9 mouse cellular contexts compared by ENCODE assay signal in the genomic region with DNA sequence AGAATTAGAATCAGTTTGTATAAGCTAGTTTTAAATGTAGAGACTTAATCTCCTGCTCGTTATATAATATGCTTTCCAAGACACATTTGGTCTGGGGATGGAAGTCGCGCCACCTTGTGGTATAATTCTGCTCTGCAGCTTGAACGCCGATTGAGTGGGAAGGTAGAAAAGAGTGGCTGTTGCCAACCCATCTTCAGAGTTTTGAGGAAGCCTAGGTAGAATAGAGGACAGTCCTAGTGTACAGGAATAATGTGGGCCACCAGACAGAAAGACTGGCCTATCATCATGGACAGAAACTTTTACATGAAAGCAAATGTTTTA. TPM values are rescaled to one million over a fixed set of nuclear protein-coding genes. Genes with fewer than 3 reads are reported as not detected.
A peak's percentile ranks its signal among the peaks of the same experiment; 100 is the strongest.
DNase-seq lines count a peak whose midpoint lies in the region; ATAC-seq and TF ChIP-seq lines count a peak whose summit lies in the region.
"Had no signal": no experiment of that assay in that cellular context is flagged by ENCODE, and none has a peak within 500 bp of the region (broad histone marks: within the 10 kb centered on the region; RNA-seq: fewer than 3 reads in every experiment).

No protein-coding gene starts in this region.

- DNase-seq in kidney, adult 18-20 months: peak; percentile 41
- peak; percentile 71 for DNase-seq in NIH3T3 (ENCODE audit: low read depth)
- peak; percentile 50 to 54 for DNase-seq in cerebellum, adult 2 months
- peak; percentile 26 to 42 for DNase-seq in left cerebral cortex, postnatal 36 days (ENCODE audit: low spot score in 2 of 2)
- DNase-seq in retina, embryonic 14.5 days (ENCODE audit: low spot score): peak; percentile 75

- WGBS in kidney, embryonic 15.5 days: 18% methylated on average over 5 of the region's 5 CpGs
- 5% methylated on average over 5 of the region's 5 CpGs for WGBS in cerebellum, adult 2 months
- 22% methylated on average over 5 of the region's 5 CpGs for WGBS in hindbrain, embryonic 16.5 days

- H3K9me3 ChIP-seq in kidney, embryonic 15.5 days (replicated peaks): no peaks in the 10 kb centered on the region
- H3K9me3 ChIP-seq in hindbrain, embryonic 16.5 days (ENCODE audit: control insufficient read depth, low read length): no peaks in the 10 kb centered on the region
- H3K9me3 ChIP-seq: heart, embryonic 13.5 days had no signal

- no peak overlapping the region for H3K27ac ChIP-seq in kidney, embryonic 15.5 days
- H3K27ac ChIP-seq in cerebellum, adult 2 months (ENCODE audit: insufficient read depth, low read length): no peak overlapping the region
- no peak overlapping the region for H3K27ac ChIP-seq in hindbrain, embryonic 16.5 days (ENCODE audit: low read depth, low read length)
- H3K27ac ChIP-seq: heart, embryonic 13.5 days had no signal

- intact Hi-C loops in left cerebral cortex, postnatal 36 days (cut with DNase I): no loop called here

- no peak overlapping the region for H3K9ac ChIP-seq in kidney, embryonic 15.5 days
- H3K9ac ChIP-seq in hindbrain, embryonic 16.5 days (ENCODE audit: low read depth, low read length): no peak overlapping the region
- H3K9ac ChIP-seq: heart, embryonic 13.5 days had no signal

- no peaks in the 10 kb centered on the region for H3K36me3 ChIP-seq in kidney, embryonic 15.5 days
- no peaks in the 10 kb centered on the region for H3K36me3 ChIP-seq in hindbrain, embryonic 16.5 days (ENCODE audit: control insufficient read depth, insufficient read depth, low read length)
- H3K36me3 ChIP-seq: heart, embryonic 13.5 days had no signal

- H3K4me1 ChIP-seq in kidney, embryonic 15.5 days: no peaks in the 10 kb centered on the region
- H3K4me1 ChIP-seq in cerebellum, adult 2 months (ENCODE audit: control insufficient read depth, insufficient read depth, low read length): no peaks in the 10 kb centered on the region
- no peaks in the 10 kb centered on the region for H3K4me1 ChIP-seq in hindbrain, embryonic 16.5 days (ENCODE audit: control insufficient read depth, insufficient read depth, low read depth, low read length)
- H3K4me1 ChIP-seq: heart, embryonic 13.5 days had no signal

- no peak for ATAC-seq in kidney, embryonic 15.5 days (replicated peaks; ENCODE audit: low FRiP score)
- no peak for ATAC-seq in hindbrain, embryonic 16.5 days

- H3K27me3 ChIP-seq in kidney, embryonic 15.5 days: peaks cover 20% of the 10 kb centered on the region
- no peaks in the 10 kb centered on the region for H3K27me3 ChIP-seq in cerebellum, adult 2 months (ENCODE audit: control insufficient read depth, insufficient read depth, low read length)
- H3K27me3 ChIP-seq in hindbrain, embryonic 16.5 days (replicated peaks; ENCODE audit: control insufficient read depth, insufficient read depth, low read length): no peaks in the 10 kb centered on the region; the same call in 1 of the 2 replicates
- H3K27me3 ChIP-seq: heart, embryonic 13.5 days had no signal

- no peak overlapping the region for H3K4me2 ChIP-seq in kidney, embryonic 15.5 days
- 0 out of 2 replicates have a peak overlapping the region, but pooled peaks have one; percentile 17 for H3K4me2 ChIP-seq in hindbrain, embryonic 16.5 days (ENCODE audit: low read length)
- H3K4me2 ChIP-seq: heart, embryonic 13.5 days had no signal

- TF ChIP-seq CTCF in cerebellum, adult 2 months (IDR thresholded peaks at IDR 0.05; ENCODE audit: borderline replicate concordance, insufficient read depth, low read depth, low read length): peak; percentile 52; the same call in 1 of the 2 replicates

- TF ChIP-seq POLR2A in cerebellum, adult 2 months (IDR thresholded peaks at IDR 0.05; ENCODE audit: borderline replicate concordance, insufficient read depth, low read length): no peak

- H3K4me3 ChIP-seq in kidney, embryonic 15.5 days (replicated peaks): no peak overlapping the region
- H3K4me3 ChIP-seq in cerebellum, adult 2 months (replicated peaks; ENCODE audit: insufficient read depth, low read depth, low read length): no peak overlapping the region
- H3K4me3 ChIP-seq in hindbrain, embryonic 16.5 days (ENCODE audit: low read length): no peak overlapping the region
- H3K4me3 ChIP-seq: heart, embryonic 13.5 days had no signal

RNA-seq across cellular contexts. Expression of gene Bex4, which starts 11.1 kb away (rescaled TPM):
- polyA plus RNA-seq in kidney, embryonic 15.5 days (2015; fragmentation: Nextera tagmentation; extraction: Ambion mirVana): 62.7 and 66.2 TPM in 2 replicates
- polyA plus RNA-seq in cerebellum, adult 2 months (2012; rRNA removed): 27.8 and 33.7 TPM in 2 replicates
- polyA plus RNA-seq in hindbrain, embryonic 16.5 days (2015; fragmentation: Nextera tagmentation; extraction: Ambion mirVana): 137 and 140 TPM in 2 replicates
- 10 to 100 TPM; 16.4 to 21.4 TPM for total RNA-seq in left cerebral cortex, postnatal 36 days (2021)
- total RNA-seq: neutrophil, adult 5-6 weeks had no signal

RNA-seq across cellular contexts. Expression of gene Nxf3, which starts 42.6 kb away (rescaled TPM):
- polyA plus RNA-seq in kidney, embryonic 15.5 days (2015; fragmentation: Nextera tagmentation; extraction: Ambion mirVana): not detected in 2 replicates
- 0.05 and 0.10 TPM in 2 replicates for polyA plus RNA-seq in cerebellum, adult 2 months (2012; rRNA removed)
- not detected in 2 replicates for polyA plus RNA-seq in hindbrain, embryonic 16.5 days (2015; fragmentation: Nextera tagmentation; extraction: Ambion mirVana)
- total RNA-seq in left cerebral cortex, postnatal 36 days (2021): not detected
- total RNA-seq: neutrophil, adult 5-6 weeks had no signal

RNA-seq across cellular contexts. Expression of gene Tceal8, which starts 44.4 kb away (rescaled TPM):
- polyA plus RNA-seq in kidney, embryonic 15.5 days (2015; fragmentation: Nextera tagmentation; extraction: Ambion mirVana): 172 and 177 TPM in 2 replicates
- 71.8 and 72.0 TPM in 2 replicates for polyA plus RNA-seq in cerebellum, adult 2 months (2012; rRNA removed)
- 121 and 134 TPM in 2 replicates for polyA plus RNA-seq in hindbrain, embryonic 16.5 days (2015; fragmentation: Nextera tagmentation; extraction: Ambion mirVana)
- 10 to 100 TPM; 32.9 to 40.4 TPM for total RNA-seq in left cerebral cortex, postnatal 36 days (2021)

RNA-seq across cellular contexts. Expression of gene Bex2, which starts 59.7 kb away (rescaled TPM):
- polyA plus RNA-seq in kidney, embryonic 15.5 days (2015; fragmentation: Nextera tagmentation; extraction: Ambion mirVana): 83.0 and 87.4 TPM in 2 replicates
- 291 and 304 TPM in 2 replicates for polyA plus RNA-seq in cerebellum, adult 2 months (2012; rRNA removed)
- 784 and 846 TPM in 2 replicates for polyA plus RNA-seq in hindbrain, embryonic 16.5 days (2015; fragmentation: Nextera tagmentation; extraction: Ambion mirVana)
- total RNA-seq in left cerebral cortex, postnatal 36 days (2021): 100 to 1,000 TPM; 344 to 357 TPM
- total RNA-seq: neutrophil, adult 5-6 weeks had no signal
